Mouse (Mus musculus) intestine, embryonic 16.5 days (tissue): ENCODE results near the gene Layn. TPM values are rescaled to one million over a fixed set of nuclear protein-coding genes. Genes with fewer than 3 reads are reported as not detected.

Experiments used
- ATAC-seq: fragments of 200-750 bp; cut with Nextera tagmentation; 2 replicates; pipeline ENCODE4 v1.8.0; 2017; ENCODE audit warnings: moderate TSS enrichment, moderate library complexity
- H3K27ac ChIP-seq: fragments of 300-500 bp; sonication (generic); 2 replicates; pipeline ENCODE4 v1.5.1; 2014; ENCODE audit warnings: mild to moderate bottlenecking, low read length
- H3K27me3 ChIP-seq: fragments of 300-500 bp; sonication (generic); replicated peaks from 2 replicates; pipeline ENCODE4 v1.6.1; 2014; ENCODE audit warnings: low read length, control low read depth, mixed read lengths; ENCODE audit not compliant: control insufficient read depth, insufficient read depth
- H3K36me3 ChIP-seq: fragments of 300-500 bp; sonication (generic); 2 replicates; pipeline ENCODE4 v1.6.1; 2014; ENCODE audit warnings: low read length, control low read depth; ENCODE audit not compliant: control insufficient read depth, insufficient read depth
- H3K4me1 ChIP-seq: fragments of 300-500 bp; sonication (generic); 2 replicates; pipeline ENCODE4 v1.6.1; 2014; ENCODE audit warnings: low read length, control low read depth, mixed read lengths; ENCODE audit not compliant: control insufficient read depth, insufficient read depth
- H3K4me2 ChIP-seq: fragments of 300-500 bp; sonication (generic); 2 replicates; pipeline ENCODE4 v1.6.1; 2014; ENCODE audit warnings: low read depth, low read length, control low read depth
- H3K4me3 ChIP-seq: fragments of 300-500 bp; sonication (generic); 2 replicates; pipeline ENCODE4 v1.5.1; 2014; ENCODE audit warnings: mild to moderate bottlenecking, low read length
- H3K9ac ChIP-seq: fragments of 300-500 bp; sonication (generic); 2 replicates; pipeline ENCODE4 v1.6.1; 2014; ENCODE audit warnings: low read depth, low read length
- H3K9me3 ChIP-seq: fragments of 300-500 bp; sonication (generic); 2 replicates; pipeline ENCODE4 v1.6.1; 2016; ENCODE audit warnings: low read length, control low read depth; ENCODE audit not compliant: control insufficient read depth
- WGBS: fragments of 180-500 bp; shearing (Covaris S2); extraction: QIAGEN DNeasy Blood & Tissue Kit; methylation state at CpG from one replicate; pipeline ENCODE4 v1.1.7; 2014; 5-methylcytosine and 5-hydroxymethylcytosine counted together
- microRNA counts: library from miRNA; unstranded; fragments of <30 nt; microRNA quantifications from one replicate; lab custom pipeline; 2016
- microRNA-seq: library from miRNA; unstranded; fragments of <30 nt; microRNA quantifications from one replicate; pipeline ENCODE4, GENCODE M21; 2016
- polyA plus RNA-seq: library from polyadenylated mRNA; unstranded; fragments of >200 nt; fragmentation: Nextera tagmentation; extraction: Ambion mirVana; gene quantifications from 2 replicates; pipeline ENCODE4 v1.2.1, GENCODE M21; 2015

Layn gene
- polyA plus RNA-seq, 1 experiment from 2014 or later = 3.3 TPM

- Histone ChIP-seq H3K9me3 (no peaks in the 10 kb centered on the region), H3K4me1 (no peaks in the 10 kb centered on the region), H3K4me3 (no peak overlapping the region), H3K4me2 (no peak overlapping the region), H3K27me3 (no peaks in the 10 kb centered on the region), H3K9ac (no peak overlapping the region), H3K36me3 (no peaks in the 10 kb centered on the region), H3K27ac (no peak overlapping the region)
- ATAC-seq = 0 out of 2 replicates have a peak, but pooled peaks have one; percentile 26
- 29% methylated on average over 4 of the region's 4 CpGs for WGBS
Measured at GRCm38 (mm10) chr9:51015732-51016131, 61.2 kb downstream of the Layn start.

DNA sequence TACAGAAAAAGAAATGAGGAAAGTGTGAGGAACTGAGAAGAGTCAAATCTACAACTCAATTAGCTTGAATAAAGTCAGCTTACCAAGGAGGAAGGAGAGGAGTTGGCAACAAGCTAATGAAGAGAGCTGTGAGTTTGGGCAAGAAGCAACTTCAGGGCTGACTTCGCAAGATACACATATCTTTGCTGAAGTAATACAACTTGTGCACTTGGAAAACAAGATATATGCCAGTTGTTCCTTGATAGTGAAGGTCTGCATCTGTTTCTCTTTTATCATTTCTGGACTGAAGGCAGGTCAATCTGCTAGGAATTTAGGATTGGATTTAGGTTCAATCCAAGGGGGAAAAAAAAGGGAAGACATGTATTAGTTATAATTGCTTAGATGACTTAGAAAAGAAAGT is 63.2 kb downstream of the Layn start:
- no peaks in the 10 kb centered on the region for H3K9me3 ChIP-seq
- no peaks in the 10 kb centered on the region for H3K27me3 ChIP-seq
- H3K4me2 ChIP-seq = no peak overlapping the region
- H3K9ac ChIP-seq = no peak overlapping the region
- H3K4me1 ChIP-seq = peaks cover 5% of the 10 kb centered on the region; the same call in 1 of the 2 replicates
- H3K27ac ChIP-seq = no peak overlapping the region
- H3K36me3 ChIP-seq = no peaks in the 10 kb centered on the region
- H3K4me3 ChIP-seq = no peak overlapping the region
- 94% methylated on average over 1 of the region's 1 CpGs for WGBS
- ATAC-seq = no peak

GRCm38 (mm10) chr9:51009656-51009950 is 67.3 kb downstream of the Layn start:
- ATAC-seq = no peak
- Histone ChIP-seq H3K4me1 (peaks cover 10% of the 10 kb centered on the region), H3K9me3 (no peaks in the 10 kb centered on the region), H3K27me3 (no peaks in the 10 kb centered on the region), H3K36me3 (no peaks in the 10 kb centered on the region), H3K9ac (peak overlapping the region; percentile 62; the same call in 1 of the 2 replicates), H3K27ac (no peak overlapping the region), H3K4me2 (peak overlapping the region; percentile 78), H3K4me3 (peak overlapping the region; percentile 45)
- 5% methylated on average over 6 of the region's 6 CpGs for WGBS

GRCm38 (mm10) chr9:51008841-51009655 is 67.8 kb downstream of the Layn start, which contains the start of gene Sik2:
Gene Sik2, minus strand, starts transcription at chr9:51009073.
- under 1% methylated on average over 64 of the region's 85 CpGs for WGBS
- Histone ChIP-seq H3K9ac (peak within 1 kb of the TSS; percentile 92), H3K4me2 (peak within 1 kb of the TSS; percentile 84), H3K9me3 (no peaks in the 10 kb centered on the region), H3K27me3 (no peaks in the 10 kb centered on the region), H3K27ac (peak within 1 kb of the TSS; percentile 90), H3K36me3 (no peaks in the 10 kb centered on the region), H3K4me1 (peaks cover 10% of the 10 kb centered on the region), H3K4me3 (peak within 1 kb of the TSS; percentile 95)
- ATAC-seq = peak; percentile 98

- under 1% methylated on average over 61 of the region's 65 CpGs for WGBS
- Histone ChIP-seq H3K4me1 (peaks cover 10% of the 10 kb centered on the region), H3K27ac (peak overlapping the region; percentile 90), H3K9me3 (no peaks in the 10 kb centered on the region), H3K4me3 (peak overlapping the region; percentile 95), H3K4me2 (peak overlapping the region; percentile 84), H3K36me3 (no peaks in the 10 kb centered on the region), H3K9ac (peak overlapping the region; percentile 92), H3K27me3 (no peaks in the 10 kb centered on the region)
- ATAC-seq = peak; percentile 78
Measured at GRCm38 (mm10) chr9:51008068-51008840, 68.6 kb downstream of the Layn start.

GRCm38 (mm10) chr9:51007726-51008067 is 69.2 kb downstream of the Layn start:
- Histone ChIP-seq H3K4me3 (peak overlapping the region; percentile 95), H3K4me1 (peaks cover 10% of the 10 kb centered on the region), H3K9me3 (no peaks in the 10 kb centered on the region), H3K27me3 (no peaks in the 10 kb centered on the region), H3K4me2 (peak overlapping the region; percentile 84), H3K27ac (no peak overlapping the region), H3K36me3 (no peaks in the 10 kb centered on the region), H3K9ac (peak overlapping the region; percentile 92)
- 16% methylated on average over 10 of the region's 10 CpGs for WGBS
- no peak for ATAC-seq

GRCm38 (mm10) chr9:51006846-51007245 is 70.0 kb downstream of the Layn start:
- H3K4me2 ChIP-seq = no peak overlapping the region
- H3K4me3 ChIP-seq = no peak overlapping the region
- H3K4me1 ChIP-seq = peaks cover 10% of the 10 kb centered on the region
- no peak overlapping the region for H3K9ac ChIP-seq
- ATAC-seq = no peak
- H3K27ac ChIP-seq = no peak overlapping the region
- H3K36me3 ChIP-seq = no peaks in the 10 kb centered on the region
- no peaks in the 10 kb centered on the region for H3K27me3 ChIP-seq
- 4% methylated on average over 4 of the region's 4 CpGs for WGBS
- H3K9me3 ChIP-seq = no peaks in the 10 kb centered on the region

MicroRNA genes within 50 kb of the gene (microRNA counts, 519-probe panel; counts per million panel counts)
- microRNA mmu-miR-34b-3p (lab: Ali Mortazavi, UCI) (1,808 counts per million, percentile 30 among the panel's probes with 10 or more counts), microRNA mmu-miR-34b-5p (lab: Ali Mortazavi, UCI) (1,880 counts per million, percentile 36 among the panel's probes with 10 or more counts), microRNA mmu-miR-34c (lab: Ali Mortazavi, UCI) (3,528 counts per million, percentile 90 among the panel's probes with 10 or more counts)

Small RNA genes lying within 50 kb of the gene (microRNA-seq; reads per million reads assigned to microRNA genes)
- gene Mir34b = 17.3 reads per million, percentile 28 among the genes with 10 or more reads in this experiment
- gene Mir34c = 459 reads per million, percentile 67 among the genes with 10 or more reads in this experiment

Other genes with a start within 250 kb of the Layn start
- gene Ppp2r1b, start 231.8 kb downstream of the Layn start, polyA plus RNA-seq = 58.5 and 63.9 TPM in 2 replicates
- 12.7 and 13.6 TPM in 2 replicates for gene Sik2, start 68.0 kb downstream of the Layn start, polyA plus RNA-seq
- gene Btg4, start 16.2 kb downstream of the Layn start, polyA plus RNA-seq = not detected in 2 replicates
- not detected in 2 replicates for gene 4833427G06Rik, start 25.0 kb upstream of the Layn start, polyA plus RNA-seq
- gene Gm32742, start 88.4 kb upstream of the Layn start, polyA plus RNA-seq = 0.01 TPM in 1 of 2 replicates, not detected in the other
- 0.07 and 0.10 TPM in 2 replicates for gene Pou2af1, start 136.6 kb upstream of the Layn start, polyA plus RNA-seq
- gene Colca2, start 201.5 kb upstream of the Layn start, polyA plus RNA-seq = 1.4 and 2.1 TPM in 2 replicates